Mouse (Mus musculus) Muller cell, postnatal 12 days (primary cell): Measurements from ENCODE around the gene Ptprs.

Experiments used
- DNase-seq: peaks from one replicate; pipeline ENCODE4 v3.0.0-alpha.2; 2015; ENCODE audit errors: inconsistent ontology term

Gene Ptprs

DNA sequence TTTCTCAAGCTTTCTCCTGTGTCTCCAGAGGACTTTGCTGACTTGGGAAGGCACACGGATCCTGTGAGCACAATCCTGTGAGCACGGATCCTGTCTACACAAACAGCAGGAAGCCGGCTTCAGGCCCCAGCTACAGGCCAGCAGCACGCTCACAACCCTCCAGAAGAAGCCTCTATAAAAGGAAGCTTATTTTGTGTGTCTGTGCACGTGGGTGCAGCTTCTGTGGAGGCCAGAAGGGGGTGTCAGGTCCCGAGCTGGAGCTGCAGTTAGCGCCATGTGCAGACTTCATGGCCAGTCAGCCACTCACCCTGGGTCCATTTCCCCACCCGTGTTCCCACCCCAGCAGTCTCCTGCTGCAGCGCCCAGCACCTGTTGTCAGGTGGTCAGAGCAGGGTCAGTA lies 7.9 kb downstream of the Ptprs start:
- no peak for DNase-seq

DNA sequence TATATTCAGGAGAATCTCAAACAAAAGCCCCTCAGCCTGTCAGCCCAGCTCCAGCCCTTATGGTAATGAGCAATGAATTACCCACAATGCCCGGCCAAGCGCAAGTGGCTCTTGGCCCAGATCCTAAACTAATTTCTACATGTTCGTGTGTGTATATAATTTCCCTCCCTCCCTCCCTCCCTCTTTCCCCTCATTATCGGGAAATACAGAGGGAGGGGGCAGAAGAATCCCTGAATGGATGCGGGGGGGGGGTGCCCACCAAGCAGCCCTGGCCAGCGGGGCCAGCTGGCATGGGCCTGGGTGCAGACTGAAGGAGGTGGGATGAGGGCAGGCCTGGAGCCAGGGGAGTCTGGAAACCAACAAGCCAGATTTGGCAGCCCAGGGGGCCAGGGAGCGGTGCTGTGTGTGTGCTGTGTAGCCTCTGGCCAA lies 8.8 kb downstream of the Ptprs start:
- peak; percentile 91 for DNase-seq

DNA sequence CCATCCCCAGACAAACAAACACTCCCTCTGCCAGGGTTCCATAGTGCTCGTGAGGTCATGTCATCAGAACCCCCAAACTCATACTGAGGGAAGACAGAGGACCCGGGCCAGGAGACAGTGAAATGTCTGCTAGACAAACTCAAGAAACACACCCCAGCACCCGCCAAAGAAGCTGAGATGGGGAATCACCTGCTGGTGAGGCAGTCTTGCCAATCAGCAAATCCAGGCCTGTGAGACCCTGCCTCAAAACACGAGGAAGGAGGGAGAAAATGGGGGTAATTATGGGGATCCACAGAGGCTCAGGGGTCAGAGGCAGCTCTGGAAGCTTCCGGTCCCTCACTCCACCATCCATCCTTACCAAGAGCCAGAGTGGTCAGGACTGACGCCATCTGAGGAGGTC lies 9.5 kb downstream of the Ptprs start:
- DNase-seq: no peak

DNA sequence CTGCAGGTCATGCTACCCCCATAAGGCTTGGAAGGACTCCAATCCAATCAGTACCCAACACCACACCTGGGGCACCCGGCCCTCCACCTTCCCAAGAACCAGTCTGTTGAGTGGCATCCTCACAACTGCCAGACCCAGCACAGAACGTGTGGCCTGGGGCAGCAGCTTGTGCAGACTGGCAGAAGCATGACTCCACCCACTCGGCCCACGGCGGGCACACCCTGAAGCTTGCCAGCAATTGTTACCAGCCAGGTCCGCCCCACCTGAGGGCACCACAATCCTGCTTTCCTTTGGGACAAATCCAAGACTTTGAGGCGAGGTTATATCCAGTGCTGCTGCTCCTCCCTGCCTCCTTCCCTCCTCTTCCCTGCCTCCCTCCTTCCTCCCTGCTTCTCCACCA lies 11.5 kb downstream of the Ptprs start:
- no peak for DNase-seq

DNA sequence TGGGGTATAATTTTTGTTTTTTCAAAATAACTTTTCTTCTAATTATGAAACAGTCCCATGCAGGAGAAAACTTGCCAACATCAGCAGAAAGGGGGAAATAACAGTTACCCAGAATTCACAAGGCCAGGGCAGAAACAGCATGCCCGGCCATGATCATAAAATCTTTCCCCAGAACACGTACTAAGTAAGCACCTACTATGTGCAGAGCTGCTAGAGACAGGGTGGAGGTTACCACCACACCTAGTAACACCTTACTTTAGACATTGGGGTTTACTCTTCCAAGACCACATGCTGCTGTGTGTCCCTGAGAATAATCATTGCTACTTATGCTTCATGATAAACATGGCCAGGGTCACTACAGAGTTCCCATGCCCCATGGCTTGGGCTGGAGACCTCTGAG lies 11.9 kb downstream of the Ptprs start:
- DNase-seq: no peak

DNA sequence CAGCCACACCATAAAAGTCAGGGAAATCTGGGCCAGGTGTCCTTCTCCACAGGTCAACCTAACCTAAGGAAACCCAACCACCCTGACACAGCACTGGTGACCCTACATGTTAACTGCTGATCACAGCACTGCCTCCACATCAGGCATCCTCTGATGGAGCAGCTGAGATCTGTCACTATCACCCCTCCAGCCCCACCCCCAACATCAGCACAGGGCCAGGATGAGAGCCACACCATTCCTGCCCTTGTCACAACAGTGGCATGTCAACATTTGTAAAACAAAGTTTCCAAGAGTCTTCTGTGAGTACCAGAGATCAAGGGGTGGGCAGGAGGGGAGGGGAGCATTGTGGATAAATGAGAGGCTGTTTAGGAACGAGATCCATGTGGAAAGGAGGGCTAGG lies 12.8 kb downstream of the Ptprs start:
- no peak for DNase-seq

DNA sequence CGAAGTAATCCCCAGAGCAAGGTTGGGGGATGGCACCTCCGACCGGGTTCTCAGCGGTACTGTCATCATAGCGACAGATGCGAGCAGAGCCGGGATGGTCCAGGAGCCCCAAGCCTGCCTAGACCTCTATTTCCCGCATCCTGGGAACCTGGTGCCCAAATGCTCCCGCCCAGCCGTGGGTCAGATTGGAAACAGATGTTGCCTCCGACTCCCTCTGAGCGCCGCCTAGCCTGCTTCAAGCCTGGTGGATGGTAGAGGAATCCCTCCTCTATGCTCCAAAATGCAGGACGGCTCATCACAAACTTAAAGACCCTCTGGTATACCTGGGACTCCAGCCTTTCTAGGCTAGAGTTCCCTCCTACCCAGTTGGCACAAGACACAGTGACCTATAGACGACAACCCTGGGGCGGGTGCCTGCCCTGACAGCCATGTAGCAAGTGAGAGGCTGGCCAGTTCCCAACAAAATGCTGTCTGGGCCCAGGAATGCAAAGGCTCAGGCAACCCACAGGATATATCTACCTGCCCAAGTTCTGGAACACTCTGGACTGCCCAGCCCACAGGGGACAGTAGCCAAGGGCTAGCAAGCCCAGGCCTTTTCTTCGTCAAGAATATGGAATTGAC lies 13.3 kb downstream of the Ptprs start:
- no peak for DNase-seq

DNA sequence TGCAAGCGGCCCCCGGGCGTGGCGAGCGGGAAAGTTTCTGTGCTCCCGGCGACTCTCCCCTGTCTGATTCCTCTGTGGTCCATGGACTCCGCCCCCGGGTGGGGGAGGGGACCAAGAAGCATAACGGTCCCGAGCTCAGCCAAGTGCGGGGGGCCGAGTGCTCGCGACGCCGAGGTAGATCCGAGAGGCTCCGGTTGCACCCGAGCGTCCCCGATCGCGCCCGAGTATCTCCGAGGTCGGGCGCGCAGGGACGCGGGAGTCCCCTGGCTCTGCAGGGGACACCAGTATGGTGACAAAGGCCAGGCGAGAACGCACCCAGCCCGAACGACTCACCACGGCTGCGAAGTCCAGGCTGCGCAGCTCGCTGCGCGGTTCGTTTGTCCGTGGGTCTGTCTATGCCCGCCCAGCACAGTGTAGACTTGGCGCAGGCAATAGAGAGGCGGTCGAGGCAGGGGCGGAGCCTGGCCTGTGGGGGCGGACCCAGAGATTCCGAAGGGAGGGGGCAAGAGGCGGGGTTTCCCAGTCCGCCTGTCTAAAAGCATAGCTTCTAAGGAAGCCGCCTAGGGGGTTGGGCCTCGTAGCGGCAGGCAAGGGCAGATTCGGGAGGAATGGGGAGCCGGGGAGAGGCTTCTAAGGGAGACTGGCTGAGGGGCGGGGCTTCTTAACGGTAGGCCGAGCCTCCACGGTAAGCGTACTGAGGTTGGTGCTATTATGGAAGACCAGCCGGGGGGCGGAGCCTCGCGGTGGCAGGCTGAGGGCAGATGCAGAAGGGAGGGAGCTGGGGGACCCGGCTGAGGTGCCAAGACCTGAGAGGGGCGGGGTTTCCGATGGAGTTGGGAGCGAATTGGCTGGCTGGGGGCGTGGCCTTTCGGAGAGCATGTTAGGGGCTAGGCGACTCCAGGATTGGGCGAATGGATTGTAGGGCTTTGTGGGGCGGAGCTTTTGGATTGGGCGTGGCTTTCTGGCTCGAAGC lies 14.2 kb downstream of the Ptprs start:
- peak; percentile 100 for DNase-seq

DNA sequence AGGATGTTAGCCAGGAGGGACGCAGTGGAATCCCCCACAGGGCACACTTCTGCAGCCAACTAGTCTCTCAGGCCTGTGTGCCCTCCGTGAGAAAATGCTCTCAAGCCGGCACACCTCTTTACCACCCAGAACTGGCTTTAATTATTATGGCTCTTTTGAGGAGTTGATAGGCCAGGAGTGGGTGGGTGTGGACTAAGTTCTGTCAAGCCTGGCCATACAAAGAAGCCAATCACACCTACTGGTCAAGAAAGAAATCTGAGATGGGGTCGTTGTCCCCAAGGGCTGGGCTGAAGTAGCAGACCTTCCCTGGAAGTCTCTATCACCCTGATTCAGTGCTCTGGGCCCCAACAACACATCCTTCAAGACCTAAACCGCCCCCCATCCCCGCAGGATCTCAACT lies 15.4 kb downstream of the Ptprs start:
- no peak for DNase-seq

DNA sequence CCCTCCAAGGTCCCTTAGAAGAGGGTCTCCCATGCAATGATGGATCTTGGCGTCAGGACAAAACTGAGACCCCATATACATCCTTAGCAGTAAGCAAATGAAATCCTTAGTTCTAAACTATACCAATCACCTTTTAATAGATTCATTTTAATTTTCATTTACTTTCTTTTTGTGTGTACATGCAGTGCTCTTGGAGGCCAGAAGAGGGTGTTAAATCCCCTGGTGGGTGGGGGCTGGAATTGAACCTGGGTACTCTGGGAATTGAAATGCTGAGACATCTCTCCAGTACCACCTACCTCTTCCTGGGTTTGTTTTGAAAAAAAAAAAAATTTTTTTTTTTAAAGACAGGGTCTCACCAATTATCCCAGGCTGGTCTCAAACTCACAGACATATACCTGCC lies 18.8 kb downstream of the Ptprs start:
- DNase-seq: no peak

DNA sequence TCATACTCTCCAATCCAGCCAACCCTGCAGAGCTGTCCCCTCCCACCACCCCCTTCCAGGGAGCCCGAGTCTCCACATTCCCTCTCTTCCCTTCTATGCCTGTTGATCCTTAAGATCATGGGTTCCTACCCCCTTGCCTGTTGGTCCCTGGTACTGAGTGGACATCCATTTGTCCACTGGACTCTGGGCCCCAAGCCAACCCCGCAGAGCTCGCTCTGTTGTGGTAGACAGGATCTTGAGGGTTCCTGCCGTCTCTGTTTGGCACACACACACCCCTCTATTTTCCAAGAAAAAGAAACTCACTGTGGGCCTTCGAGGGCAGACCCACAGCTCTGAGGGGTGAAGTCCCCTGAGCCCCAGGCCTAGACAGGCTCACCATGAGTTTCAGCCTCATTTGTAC lies 19.9 kb downstream of the Ptprs start:
- DNase-seq: no peak

DNA sequence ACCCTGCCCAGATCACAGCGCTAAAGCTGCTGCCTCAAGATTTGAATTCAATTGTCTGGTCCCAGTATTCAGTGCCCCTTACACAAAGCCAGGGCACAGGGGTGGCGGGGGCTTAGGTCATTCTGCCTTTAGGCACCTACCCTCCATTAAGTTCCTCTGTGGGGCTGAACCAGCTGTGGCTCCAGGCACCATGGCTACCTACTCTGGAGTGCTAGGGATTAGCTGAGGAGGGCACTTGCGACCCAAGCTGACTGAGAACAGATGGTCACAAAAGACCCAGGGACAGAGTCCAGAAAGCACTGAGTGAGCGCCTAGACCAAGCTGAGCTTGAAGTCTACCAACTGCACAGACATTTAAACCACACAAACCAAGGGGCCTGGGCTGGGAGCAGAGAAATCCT lies 22.6 kb downstream of the Ptprs start:
- DNase-seq: no peak

DNA sequence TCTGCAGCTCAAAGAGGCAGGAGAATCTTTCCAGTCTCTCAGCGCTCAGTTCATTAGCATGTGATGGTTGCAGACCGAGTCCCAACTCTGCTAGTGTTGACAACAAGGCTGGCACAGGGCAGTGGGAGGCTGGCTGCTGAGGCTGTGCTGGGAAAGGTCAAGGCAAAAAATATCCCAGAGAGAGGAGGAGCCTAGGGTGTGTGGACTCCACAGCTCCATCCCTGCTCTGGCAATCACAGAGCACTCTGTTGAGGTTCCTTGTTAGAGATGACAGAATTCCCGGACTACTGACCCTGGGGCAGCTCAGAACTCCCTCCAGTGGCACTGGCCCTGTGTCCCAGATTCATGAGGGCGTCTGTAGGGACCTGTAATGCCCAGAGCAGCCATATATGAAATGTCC lies 23.0 kb downstream of the Ptprs start:
- no peak for DNase-seq

DNA sequence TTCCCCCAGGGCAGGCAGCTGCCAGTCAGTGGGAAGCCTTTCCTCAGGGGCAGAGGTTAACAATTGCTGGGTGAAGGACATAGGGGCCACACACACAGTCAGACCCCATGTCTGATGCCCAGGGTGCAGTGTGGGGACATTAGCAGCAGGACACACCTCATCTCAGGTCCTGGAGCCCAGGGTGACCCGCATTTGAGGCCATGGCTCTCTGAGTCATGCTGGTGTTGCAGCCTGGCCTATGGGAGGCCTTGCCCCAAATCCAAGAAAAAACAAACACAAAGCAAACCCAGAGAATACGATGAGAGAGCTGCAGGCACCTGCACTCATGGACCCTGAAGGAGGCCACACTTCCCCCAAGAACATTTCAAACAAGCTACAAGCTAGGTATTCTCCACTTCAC lies 28.6 kb downstream of the Ptprs start:
- no peak for DNase-seq

DNA sequence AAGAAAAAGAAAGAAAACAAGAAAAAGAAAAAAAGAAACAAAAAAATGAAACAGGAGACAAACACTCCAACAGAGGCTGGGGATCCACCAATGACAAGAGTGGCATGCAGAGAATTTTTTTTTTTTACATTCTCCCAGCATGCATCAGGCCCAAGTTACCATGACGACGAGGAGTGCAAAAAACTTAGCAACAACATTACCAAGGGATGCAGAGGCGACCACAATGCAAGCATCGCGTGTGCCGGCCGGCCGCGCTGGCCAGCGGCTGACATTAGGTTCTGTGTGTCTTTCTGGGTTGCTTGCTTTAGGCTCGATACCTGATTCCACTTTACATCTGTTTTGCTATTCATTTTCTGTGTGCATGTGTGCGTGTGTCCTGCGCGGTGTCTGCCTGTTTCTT lies 30.9 kb downstream of the Ptprs start:
- DNase-seq: peak; percentile 83

DNA sequence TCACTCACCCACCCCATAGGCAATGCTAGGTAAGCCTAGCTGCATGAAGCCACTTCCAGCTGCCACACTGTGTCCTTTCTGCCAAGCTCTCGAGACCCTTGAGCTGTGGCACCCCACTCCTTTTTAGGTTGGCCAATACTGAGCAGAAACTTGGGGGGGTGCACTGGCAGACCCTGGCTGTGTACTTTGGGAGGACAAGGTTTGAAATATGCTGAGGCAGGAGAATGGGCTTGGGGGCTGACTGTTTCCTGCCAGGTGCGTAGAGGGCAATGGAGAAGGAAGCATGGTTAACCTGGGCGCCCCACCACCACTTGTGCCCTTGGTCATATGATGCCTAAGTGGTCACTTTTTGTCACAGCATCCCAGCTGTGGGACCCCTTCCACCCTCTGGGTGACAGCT lies 31.5 kb downstream of the Ptprs start:
- DNase-seq: no peak

DNA sequence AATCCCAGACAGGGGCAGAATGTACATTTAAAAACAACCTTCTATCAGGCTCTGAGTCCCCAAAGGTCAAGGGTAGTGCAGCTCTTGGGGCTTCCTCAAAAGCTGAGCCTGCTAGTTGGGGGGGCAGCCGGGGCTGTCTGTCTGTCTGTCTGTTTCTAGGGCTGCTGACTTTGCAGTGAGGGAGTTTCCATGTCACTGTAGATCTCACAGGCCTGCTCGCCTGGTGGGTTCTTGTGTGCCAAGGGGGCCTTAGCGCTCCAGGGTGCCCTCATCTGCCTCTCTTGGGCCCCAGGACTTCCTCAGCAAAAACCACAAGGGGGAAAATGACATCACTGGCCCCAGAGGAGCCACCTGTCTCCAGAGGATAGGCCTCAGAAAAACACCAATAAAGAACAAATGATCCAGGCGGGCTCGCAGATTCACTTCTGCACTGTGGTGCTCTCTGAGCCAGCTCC lies 32.9 kb downstream of the Ptprs start:
- DNase-seq: no peak

DNA sequence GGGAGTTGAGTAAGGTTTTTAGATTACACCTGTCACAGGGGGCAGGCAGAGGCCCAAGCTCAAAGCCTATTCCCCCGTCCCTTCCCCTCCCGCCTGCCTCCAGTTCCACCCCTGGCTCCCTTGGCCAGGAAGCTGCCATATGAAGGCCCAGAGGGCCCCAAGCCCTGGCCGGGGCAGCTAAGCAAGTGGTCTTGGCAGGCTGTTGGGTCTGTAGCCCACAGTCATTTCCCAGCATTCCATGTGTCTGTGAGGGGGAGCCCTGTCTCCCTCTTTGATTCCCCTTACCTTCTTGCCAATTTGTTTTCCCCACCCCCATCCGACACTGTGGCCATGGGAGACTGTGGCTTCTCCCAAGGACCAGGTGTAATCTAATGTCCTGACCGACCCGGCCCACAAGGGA lies 34.0 kb downstream of the Ptprs start:
- DNase-seq: no peak

DNA sequence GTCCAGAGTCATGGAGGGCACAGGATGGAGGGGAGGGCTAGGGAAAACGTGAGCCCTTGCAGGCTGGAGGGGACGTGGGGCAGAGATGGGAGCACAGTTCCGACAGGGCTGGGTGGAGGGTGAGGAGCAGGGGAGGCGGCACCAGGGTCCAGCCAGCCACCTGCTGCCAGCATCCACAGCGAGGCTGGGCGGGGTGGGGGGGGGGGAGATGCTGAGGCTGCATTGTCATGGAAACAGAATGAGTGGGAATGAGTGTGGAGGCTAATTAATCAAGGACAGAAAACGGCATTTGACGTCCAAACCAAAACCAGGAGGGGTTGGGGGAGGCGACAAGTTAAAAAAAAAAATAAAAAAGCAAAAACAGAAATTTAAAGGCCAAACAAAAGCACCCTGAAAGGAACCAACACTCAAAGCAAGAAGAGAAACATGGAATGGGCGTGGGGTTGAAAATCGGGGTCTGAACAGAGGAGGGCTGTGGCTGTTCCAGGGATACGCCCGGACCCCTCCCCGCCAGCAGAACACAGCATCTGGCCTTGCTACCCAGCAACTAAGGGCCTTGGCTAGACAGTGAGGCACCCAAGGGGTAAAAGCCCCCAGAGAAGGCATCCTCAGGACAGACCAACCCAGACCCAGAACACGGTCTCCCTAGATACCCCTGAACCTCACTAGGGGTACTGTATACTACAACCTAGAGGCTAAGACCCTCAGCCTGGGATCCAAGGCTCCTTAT lies 36.4 kb downstream of the Ptprs start:
- no peak for DNase-seq

DNA sequence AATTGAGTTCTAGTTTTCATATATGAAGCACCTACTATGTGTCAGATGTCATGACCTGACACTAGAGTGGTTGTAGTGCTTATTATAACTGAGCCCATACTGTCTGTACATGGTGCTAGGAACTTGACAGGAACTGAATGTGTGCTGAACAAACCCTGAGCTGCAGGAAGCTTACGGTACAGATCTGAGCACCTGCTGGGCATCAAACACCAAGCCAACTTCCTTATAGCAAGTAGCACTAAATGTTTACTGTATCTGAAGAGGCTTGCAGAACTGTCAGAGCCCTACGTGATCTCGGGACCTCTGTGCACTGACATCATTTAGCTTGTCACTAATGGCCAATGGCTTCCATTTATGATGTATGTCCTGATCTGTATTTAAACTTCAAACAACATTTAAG lies 44.7 kb downstream of the Ptprs start:
- DNase-seq: no peak

DNA sequence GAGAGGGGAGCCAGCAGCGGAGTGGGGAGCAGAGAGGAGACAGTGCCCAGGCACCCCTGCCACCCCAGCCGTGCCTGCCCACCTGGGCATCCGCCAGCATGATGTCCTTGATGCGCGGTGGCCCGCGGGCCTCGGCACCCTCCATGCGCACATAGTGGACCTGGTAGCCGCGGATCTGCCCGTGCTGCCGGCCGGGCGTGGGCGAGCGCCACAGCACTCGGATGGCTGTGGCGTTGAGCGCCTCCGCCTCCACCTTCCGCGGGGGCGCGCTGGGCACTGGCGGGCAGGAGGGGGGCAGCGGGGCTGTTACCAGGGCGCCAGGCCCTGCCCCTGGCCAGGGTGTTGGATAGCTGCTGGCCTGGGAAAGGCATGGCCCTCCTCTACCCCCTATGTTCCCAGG lies 48.4 kb downstream of the Ptprs start:
- DNase-seq: no peak

DNA sequence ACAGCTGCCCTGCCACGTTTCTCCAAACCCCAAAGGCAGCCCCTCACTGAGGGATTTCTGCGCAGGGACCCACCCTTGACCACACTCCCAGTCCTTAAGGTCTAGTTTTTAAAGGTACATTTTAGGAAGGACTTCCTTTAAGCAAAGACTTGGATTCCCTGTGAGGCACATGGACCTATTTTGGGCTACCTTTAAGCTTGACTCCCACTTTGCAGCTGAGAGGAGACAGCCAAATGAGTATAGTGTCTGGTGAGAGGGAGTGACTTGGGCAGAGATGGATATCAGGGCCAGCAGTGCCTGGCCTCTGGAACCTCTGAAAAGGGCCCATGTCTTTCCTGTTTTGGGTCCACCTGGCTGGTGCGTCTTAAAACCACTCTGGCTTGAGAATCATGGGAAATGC lies 50.3 kb downstream of the Ptprs start:
- no peak for DNase-seq

DNA sequence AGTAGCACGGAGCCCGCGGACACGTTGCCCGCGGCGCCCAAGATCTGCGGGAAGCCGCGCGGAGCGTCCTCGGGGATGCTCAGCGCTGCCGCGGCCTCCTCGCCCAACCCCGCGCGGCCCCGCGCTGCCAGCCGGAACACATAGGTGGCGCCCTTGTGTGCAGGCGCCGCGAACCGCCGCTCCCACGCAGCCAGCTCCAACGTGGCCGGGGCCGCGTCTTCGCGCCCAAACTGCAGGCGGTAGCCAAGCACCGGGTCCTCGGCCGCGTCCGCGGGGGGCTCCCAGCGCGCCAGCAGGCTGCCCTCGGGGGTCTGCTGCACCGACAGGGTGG lies 50.7 kb downstream of the Ptprs start:
- peak; percentile 77 for DNase-seq
